Mouse (Mus musculus): Measurements from ENCODE around the gene Hlf.

Gene Hlf

GRCm38 (mm10) chr11:90340836-90341235 lies 49.9 kb downstream of the Hlf start:
- DNase-seq (ENCODE audit: low spot score): no peak

- DNase-seq (ENCODE audit: low spot score): no peak
These were observed 55.9 kb downstream of the Hlf start for GRCm38 (mm10) chr11:90334816-90335215.

- no peak for DNase-seq (ENCODE audit: low spot score)
These were observed 58.0 kb downstream of the Hlf start for GRCm38 (mm10) chr11:90332737-90333136.

GRCm38 (mm10) chr11:90330202-90330694 lies 60.4 kb downstream of the Hlf start:
- DNase-seq (ENCODE audit: low spot score): no peak

- no peak for DNase-seq (ENCODE audit: low spot score)
These were observed 63.9 kb downstream of the Hlf start for GRCm38 (mm10) chr11:90326836-90327235.

GRCm38 (mm10) chr11:90326146-90326545 lies 64.5 kb downstream of the Hlf start:
- DNase-seq (ENCODE audit: low spot score): no peak

- no peak for DNase-seq (ENCODE audit: low spot score)
These were observed 66.1 kb downstream of the Hlf start for GRCm38 (mm10) chr11:90324597-90324996.

- no peak for DNase-seq (ENCODE audit: low spot score)
These were observed 69.8 kb downstream of the Hlf start for GRCm38 (mm10) chr11:90320922-90321321.

GRCm38 (mm10) chr11:90317482-90317881 lies 73.2 kb downstream of the Hlf start:
- DNase-seq (ENCODE audit: low spot score): no peak

- DNase-seq (ENCODE audit: low spot score): no peak
These were observed 76.1 kb downstream of the Hlf start for GRCm38 (mm10) chr11:90314606-90315005.

GRCm38 (mm10) chr11:90306993-90307392 lies 83.7 kb downstream of the Hlf start:
- no peak for DNase-seq (ENCODE audit: low spot score)

GRCm38 (mm10) chr11:90306067-90306466 lies 84.6 kb downstream of the Hlf start:
- DNase-seq (ENCODE audit: low spot score): no peak

- DNase-seq (ENCODE audit: low spot score): no peak
These were observed 96.1 kb downstream of the Hlf start for GRCm38 (mm10) chr11:90294622-90295021.

- DNase-seq (ENCODE audit: low spot score): no peak
These were observed 97.9 kb downstream of the Hlf start for GRCm38 (mm10) chr11:90292766-90293165.

- no peak for DNase-seq (ENCODE audit: low spot score)
These were observed 99.5 kb downstream of the Hlf start for GRCm38 (mm10) chr11:90291156-90291555.

GRCm38 (mm10) chr11:90286550-90287154 lies 104.0 kb downstream of the Hlf start:
- no peak for DNase-seq (ENCODE audit: low spot score)

Measured in c-Kit-positive CD71-positive TER-119-positive erythroid progenitor cells, embryonic 14.5 days (primary cell).